Mouse (Mus musculus) natural killer cell, adult 2 months (primary cell): Measurements from ENCODE around the gene Cand2.

ENCODE experiments used
- DNase-seq, 2 experiments: peaks; one replicate each; pipeline ENCODE4 v3.0.0; 2022; ENCODE audit warnings: low spot score in 2 of 2

Cand2 gene

GRCm38 (mm10) chr6:115774501-115774921 lies at the start of gene Cand2:
Gene Cand2, plus strand, starts transcription at chr6:115774538.
- peak in 1 of 2 experiments; percentile 49 for DNase-seq

GRCm38 (mm10) chr6:115727108-115727507 lies 47.2 kb upstream of the Cand2 start:
- DNase-seq: peak; percentile 34 to 55

- DNase-seq: no peak
Observed at GRCm38 (mm10) chr6:115727570-115727969, 46.8 kb upstream of the Cand2 start.

- DNase-seq: no peak
Observed at GRCm38 (mm10) chr6:115730560-115731342, 43.6 kb upstream of the Cand2 start.

- DNase-seq: no peak
Observed at GRCm38 (mm10) chr6:115732341-115732928, 41.9 kb upstream of the Cand2 start.

- DNase-seq: peak; percentile 7 to 13
Observed at GRCm38 (mm10) chr6:115734909-115735308, 39.4 kb upstream of the Cand2 start.

GRCm38 (mm10) chr6:115739056-115739455 lies 35.3 kb upstream of the Cand2 start:
- DNase-seq: no peak

GRCm38 (mm10) chr6:115743569-115743968 lies 30.8 kb upstream of the Cand2 start:
- no peak for DNase-seq

- DNase-seq: no peak
Observed at GRCm38 (mm10) chr6:115746326-115746725, 28.0 kb upstream of the Cand2 start.

GRCm38 (mm10) chr6:115755536-115755935 lies 18.8 kb upstream of the Cand2 start:
- no peak for DNase-seq

- DNase-seq: peak in 1 of 2 experiments; percentile 16
Observed at GRCm38 (mm10) chr6:115758981-115759435, 15.3 kb upstream of the Cand2 start.

- no peak for DNase-seq
Observed at GRCm38 (mm10) chr6:115759461-115759860, 14.9 kb upstream of the Cand2 start.

- no peak for DNase-seq
Observed at GRCm38 (mm10) chr6:115760137-115760536, 14.2 kb upstream of the Cand2 start.

GRCm38 (mm10) chr6:115760982-115761381 lies 13.4 kb upstream of the Cand2 start:
- DNase-seq: no peak

- DNase-seq: no peak
Observed at GRCm38 (mm10) chr6:115761995-115762756, 12.2 kb upstream of the Cand2 start, which contains the start of gene Tmem40. Gene Tmem40, minus strand, starts transcription at chr6:115762410.

- no peak for DNase-seq
Observed at GRCm38 (mm10) chr6:115764179-115764578, 10.2 kb upstream of the Cand2 start.

GRCm38 (mm10) chr6:115767357-115767756 lies 7.0 kb upstream of the Cand2 start:
- DNase-seq: no peak

- no peak for DNase-seq
Observed at GRCm38 (mm10) chr6:115768207-115768606, 6.1 kb upstream of the Cand2 start.

GRCm38 (mm10) chr6:115770059-115770670 lies 4.2 kb upstream of the Cand2 start:
- DNase-seq: no peak

GRCm38 (mm10) chr6:115770852-115771251 lies 3.5 kb upstream of the Cand2 start:
- no peak for DNase-seq

- peak in 1 of 2 experiments; percentile 5 for DNase-seq
Observed at GRCm38 (mm10) chr6:115772201-115772600, 2.1 kb upstream of the Cand2 start.

GRCm38 (mm10) chr6:115772604-115773003 lies 1.7 kb upstream of the Cand2 start:
- DNase-seq: no peak
